Mouse (Mus musculus) lung, embryonic 15.5 days (tissue): Measurements from ENCODE around the gene Mill2. TPM values are rescaled to one million over a fixed set of nuclear protein-coding genes. Genes with fewer than 3 reads are reported as not detected.

Experiments
- ATAC-seq: fragments of 200-750 bp; cut with Nextera tagmentation; 2 replicates; pipeline ENCODE4 v1.8.0; 2017; ENCODE audit warnings: moderate number of reproducible peaks, borderline replicate concordance; ENCODE audit not compliant: low FRiP score, low TSS enrichment; ENCODE audit errors: extremely low read depth
- H3K27ac ChIP-seq: fragments of 300-500 bp; sonication (generic); 2 replicates; pipeline ENCODE4 v1.5.1; 2015; ENCODE audit warnings: moderate library complexity, mild to moderate bottlenecking, inconsistent platforms
- H3K27me3 ChIP-seq: fragments of 300-500 bp; sonication (generic); 2 replicates; pipeline ENCODE4 v1.6.1; 2015; ENCODE audit warnings: inconsistent platforms
- H3K36me3 ChIP-seq: fragments of 300-500 bp; sonication (generic); 2 replicates; pipeline ENCODE4 v1.6.1; 2015; ENCODE audit warnings: inconsistent platforms
- H3K4me1 ChIP-seq: fragments of 300-500 bp; sonication (generic); 2 replicates; pipeline ENCODE4 v1.6.1; 2015; ENCODE audit warnings: inconsistent platforms
- H3K4me2 ChIP-seq: fragments of 300-500 bp; sonication (generic); 2 replicates; pipeline ENCODE4 v1.6.1; 2015; ENCODE audit warnings: inconsistent platforms, mild to moderate bottlenecking, moderate library complexity
- H3K4me3 ChIP-seq: fragments of 300-500 bp; sonication (generic); 2 replicates; pipeline ENCODE4 v1.5.1; 2015; ENCODE audit warnings: mild to moderate bottlenecking, inconsistent platforms
- H3K9ac ChIP-seq: fragments of 300-500 bp; sonication (generic); 2 replicates; pipeline ENCODE4 v1.6.1; 2015; ENCODE audit warnings: inconsistent platforms
- H3K9me3 ChIP-seq: fragments of 300-500 bp; sonication (generic); 2 replicates; pipeline ENCODE4 v1.6.1; 2016; ENCODE audit warnings: inconsistent platforms
- WGBS: fragments of 180-500 bp; shearing (Covaris S2); methylation state at CpG from one replicate; pipeline ENCODE4 v1.1.7; 2015; 5-methylcytosine and 5-hydroxymethylcytosine counted together
- polyA plus RNA-seq: library from polyadenylated mRNA; unstranded; fragments of >200 nt; fragmentation: Nextera tagmentation; extraction: Ambion mirVana; gene quantifications from 2 replicates; pipeline ENCODE4 v1.2.1, GENCODE M21; 2015

Mill2 gene
- polyA plus RNA-seq, 1 experiment from 2014 or later: 1.7 TPM

- Histone ChIP-seq H3K9ac (no peak overlapping the region), H3K36me3 (no peaks in the 10 kb centered on the region), H3K9me3 (no peaks in the 10 kb centered on the region), H3K4me1 (peaks cover 11% of the 10 kb centered on the region), H3K27ac (peak overlapping the region; percentile 47; the same call in 1 of the 2 replicates), H3K27me3 (no peaks in the 10 kb centered on the region), H3K4me2 (no peak overlapping the region), H3K4me3 (no peak overlapping the region)
- peak; percentile 79 for ATAC-seq
- 38% methylated on average over 9 of the region's 9 CpGs for WGBS
Measured at GRCm38 (mm10) chr7:18883991-18884744, 44.4 kb downstream of the Mill2 start.

DNA sequence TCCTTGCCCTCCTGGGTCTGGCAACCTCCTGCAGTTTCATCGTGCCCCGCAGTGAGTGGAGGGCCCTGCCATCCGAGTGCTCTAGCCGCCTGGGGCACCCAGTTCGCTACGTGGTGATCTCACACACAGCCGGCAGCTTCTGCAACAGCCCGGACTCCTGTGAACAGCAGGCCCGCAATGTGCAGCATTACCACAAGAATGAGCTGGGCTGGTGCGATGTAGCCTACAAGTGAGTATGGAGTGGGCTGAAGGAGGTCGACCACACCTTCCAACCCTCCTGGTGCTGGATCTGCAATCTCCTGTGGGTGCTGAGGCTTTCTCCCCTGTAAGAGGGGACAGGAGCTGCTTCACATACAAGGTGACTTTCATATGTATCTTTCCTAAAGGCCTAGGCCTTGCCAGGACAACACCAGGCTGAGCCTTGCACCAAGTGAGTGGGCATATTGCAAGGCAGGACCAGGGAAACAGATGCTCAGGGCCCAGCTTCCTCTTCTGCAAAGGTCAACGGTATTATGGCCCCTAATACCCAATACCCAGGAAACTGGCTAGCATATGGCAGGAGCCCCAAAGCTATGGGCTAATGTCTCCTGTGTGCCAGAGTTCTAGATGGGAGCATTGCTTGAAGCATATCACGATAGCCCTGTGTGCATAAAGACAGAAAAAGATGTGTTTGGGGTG is 45.1 kb downstream of the Mill2 start:
- H3K9ac ChIP-seq: no peak overlapping the region
- 35% methylated on average over 13 of the region's 13 CpGs for WGBS
- peak overlapping the region; percentile 47; the same call in 1 of the 2 replicates for H3K27ac ChIP-seq
- H3K4me2 ChIP-seq: no peak overlapping the region
- no peaks in the 10 kb centered on the region for H3K36me3 ChIP-seq
- no peaks in the 10 kb centered on the region for H3K27me3 ChIP-seq
- no peak overlapping the region for H3K4me3 ChIP-seq
- no peak for ATAC-seq
- no peaks in the 10 kb centered on the region for H3K9me3 ChIP-seq
- peaks cover 11% of the 10 kb centered on the region for H3K4me1 ChIP-seq

- no peaks in the 10 kb centered on the region for H3K27me3 ChIP-seq
- H3K4me2 ChIP-seq: no peak overlapping the region
- H3K27ac ChIP-seq: no peak overlapping the region
- no peak overlapping the region for H3K4me3 ChIP-seq
- H3K36me3 ChIP-seq: no peaks in the 10 kb centered on the region
- H3K9me3 ChIP-seq: no peaks in the 10 kb centered on the region
- H3K4me1 ChIP-seq: peaks cover 11% of the 10 kb centered on the region
- 95% methylated on average over 1 of the region's 1 CpGs for WGBS
- ATAC-seq: no peak
- H3K9ac ChIP-seq: no peak overlapping the region
Measured at GRCm38 (mm10) chr7:18886963-18887362, 47.2 kb downstream of the Mill2 start.

GRCm38 (mm10) chr7:18890848-18891247 is 51.1 kb downstream of the Mill2 start:
- Histone ChIP-seq H3K4me2 (no peak overlapping the region), H3K36me3 (no peaks in the 10 kb centered on the region), H3K9me3 (no peaks in the 10 kb centered on the region), H3K4me1 (peaks cover 21% of the 10 kb centered on the region), H3K27me3 (peaks cover 8% of the 10 kb centered on the region), H3K4me3 (no peak overlapping the region), H3K27ac (no peak overlapping the region), H3K9ac (no peak overlapping the region)
- no peak for ATAC-seq
- 85% methylated on average over 8 of the region's 8 CpGs for WGBS

DNA sequence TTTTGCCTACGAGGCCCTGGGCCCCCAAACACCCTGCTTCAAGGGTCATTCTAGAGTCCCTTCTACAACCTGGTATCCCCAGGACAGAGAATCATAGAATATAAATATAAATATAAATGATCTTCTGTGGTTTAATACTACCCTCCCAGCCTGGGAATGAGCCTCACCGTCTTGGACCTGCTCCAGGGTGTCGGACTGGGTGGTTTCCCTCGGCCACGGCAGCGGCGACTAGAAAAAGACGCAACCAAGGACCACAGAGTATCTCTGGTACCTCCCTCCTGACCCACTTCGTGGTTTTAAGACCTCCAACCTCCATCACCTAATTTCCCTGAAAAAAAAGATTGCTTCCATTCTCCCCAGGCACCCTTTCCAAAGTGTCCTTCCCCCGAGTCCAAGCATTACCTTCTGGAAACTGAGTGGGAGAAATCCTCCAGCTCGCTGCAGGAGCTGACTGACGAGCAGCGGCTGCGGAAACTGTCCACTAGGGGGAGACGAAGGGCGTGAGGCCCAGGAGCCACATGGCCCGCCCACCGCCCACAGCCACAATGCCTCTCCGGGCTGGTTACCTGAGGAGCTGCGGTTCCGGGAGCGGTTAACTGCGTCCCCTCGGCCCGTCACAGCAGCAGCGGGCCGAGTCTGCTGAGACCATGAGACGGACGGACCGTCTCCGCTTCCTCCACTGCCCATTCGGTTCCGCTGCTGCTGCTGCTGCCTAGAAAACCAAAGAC is 52.3 kb downstream of the Mill2 start:
- peak overlapping the region; percentile 41 for H3K9ac ChIP-seq
- 17% methylated on average over 33 of the region's 33 CpGs for WGBS
- ATAC-seq: peak; percentile 41; the same call in 1 of the 2 replicates
- no peaks in the 10 kb centered on the region for H3K9me3 ChIP-seq
- no peak overlapping the region for H3K27ac ChIP-seq
- no peaks in the 10 kb centered on the region for H3K36me3 ChIP-seq
- H3K27me3 ChIP-seq: peaks cover 8% of the 10 kb centered on the region
- peak overlapping the region; percentile 86 for H3K4me2 ChIP-seq
- peak overlapping the region; percentile 38 for H3K4me3 ChIP-seq
- peaks cover 21% of the 10 kb centered on the region for H3K4me1 ChIP-seq

GRCm38 (mm10) chr7:18893009-18893408 is 53.2 kb downstream of the Mill2 start:
- Histone ChIP-seq H3K4me1 (peaks cover 21% of the 10 kb centered on the region), H3K36me3 (0 out of 2 replicates have a peak, but pooled peaks cover 3% of the 10 kb centered on the region), H3K27me3 (peaks cover 8% of the 10 kb centered on the region), H3K9me3 (no peaks in the 10 kb centered on the region), H3K9ac (no peak overlapping the region), H3K27ac (no peak overlapping the region), H3K4me2 (peak overlapping the region; percentile 86), H3K4me3 (peak overlapping the region; percentile 38; the same call in 1 of the 2 replicates)
- 33% methylated on average over 20 of the region's 27 CpGs for whole genome bisulfite sequencing
- 0 out of 2 replicates have a peak, but pooled peaks have one; percentile 6 for ATAC-seq

DNA sequence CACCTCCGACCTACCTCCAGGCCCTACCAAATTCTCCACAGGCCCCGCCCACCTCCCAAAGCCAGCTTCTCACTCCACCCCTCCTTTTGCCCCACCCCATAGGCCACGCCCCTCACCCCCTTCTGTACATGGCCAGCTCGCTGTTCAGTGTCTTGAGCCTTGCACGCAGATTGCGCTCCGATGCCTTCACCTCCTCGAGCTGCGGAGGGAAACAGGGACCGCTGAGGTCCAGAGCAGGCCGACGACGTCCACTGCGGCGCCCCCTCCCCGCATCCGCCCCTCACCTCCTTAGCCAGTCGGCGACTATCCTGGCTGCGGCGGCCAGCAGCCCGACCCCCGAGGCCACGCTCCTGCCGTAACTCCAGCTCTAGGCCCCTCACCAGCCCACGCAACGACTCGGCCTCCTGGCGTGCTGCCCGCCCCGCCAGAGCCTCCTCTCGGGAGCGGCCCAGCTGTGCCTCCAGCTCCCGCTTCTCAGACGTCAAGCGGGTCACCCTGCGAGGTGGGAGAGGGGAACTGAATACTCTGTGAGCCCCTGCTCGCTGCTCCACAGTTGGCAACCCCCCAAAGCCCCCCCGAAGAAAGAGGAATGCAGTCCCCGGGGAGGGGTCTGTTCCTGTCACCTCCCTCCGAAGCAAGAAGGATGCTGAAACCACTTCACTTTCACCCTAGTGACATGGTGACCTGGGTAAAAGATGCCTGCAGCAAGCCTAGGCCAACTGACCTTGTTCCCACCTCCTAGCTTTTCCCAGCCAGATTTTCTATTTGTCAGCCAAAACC is 54.1 kb downstream of the Mill2 start:
- peak; percentile 60 for ATAC-seq
- Histone ChIP-seq H3K36me3 (peaks cover 3% of the 10 kb centered on the region; the same call in 1 of the 2 replicates), H3K9ac (peak overlapping the region; percentile 43), H3K4me3 (peak overlapping the region; percentile 38), H3K27me3 (peaks cover 8% of the 10 kb centered on the region), H3K27ac (no peak overlapping the region), H3K4me2 (peak overlapping the region; percentile 86), H3K4me1 (peaks cover 21% of the 10 kb centered on the region), H3K9me3 (no peaks in the 10 kb centered on the region)
- WGBS: 3% methylated on average over 41 of the region's 41 CpGs

- Histone ChIP-seq H3K4me1 (peaks cover 27% of the 10 kb centered on the region), H3K9me3 (no peaks in the 10 kb centered on the region), H3K27me3 (peaks cover 8% of the 10 kb centered on the region), H3K9ac (no peak overlapping the region), H3K4me3 (no peak overlapping the region), H3K4me2 (no peak overlapping the region), H3K27ac (no peak overlapping the region), H3K36me3 (peaks cover 11% of the 10 kb centered on the region; the same call in 1 of the 2 replicates)
- ATAC-seq: no peak
- WGBS: 47% methylated on average over 5 of the region's 5 CpGs
Measured at GRCm38 (mm10) chr7:18896536-18896935, 56.8 kb downstream of the Mill2 start.

- H3K9ac ChIP-seq: no peak overlapping the region
- no peak overlapping the region for H3K4me3 ChIP-seq
Measured at GRCm38 (mm10) chr7:18900513-18900912, 60.7 kb downstream of the Mill2 start.

GRCm38 (mm10) chr7:18902486-18902885 is 62.7 kb downstream of the Mill2 start:
- Histone ChIP-seq H3K4me2 (no peak overlapping the region), H3K4me3 (no peak overlapping the region), H3K9ac (no peak overlapping the region), H3K36me3 (peaks cover 18% of the 10 kb centered on the region; the same call in 1 of the 2 replicates), H3K4me1 (0 out of 2 replicates have a peak, but pooled peaks cover 6% of the 10 kb centered on the region), H3K27ac (no peak overlapping the region), H3K9me3 (no peaks in the 10 kb centered on the region), H3K27me3 (no peaks in the 10 kb centered on the region)
- no peak for ATAC-seq
- WGBS: 57% methylated on average over 3 of the region's 3 CpGs

More at GRCm38 (mm10) chr7:18900513-18900912, 60.7 kb downstream of the Mill2 start:
- 54% methylated on average over 2 of the region's 2 CpGs for WGBS
- Histone ChIP-seq H3K4me2 (no peak overlapping the region), H3K9me3 (no peaks in the 10 kb centered on the region), H3K27me3 (no peaks in the 10 kb centered on the region), H3K4me1 (0 out of 2 replicates have a peak, but pooled peaks cover 6% of the 10 kb centered on the region), H3K36me3 (peaks cover 18% of the 10 kb centered on the region; the same call in 1 of the 2 replicates), H3K27ac (0 out of 2 replicates have a peak overlapping the region, but pooled peaks have one; percentile 7)
- peak; percentile 35; the same call in 1 of the 2 replicates for ATAC-seq

DNA sequence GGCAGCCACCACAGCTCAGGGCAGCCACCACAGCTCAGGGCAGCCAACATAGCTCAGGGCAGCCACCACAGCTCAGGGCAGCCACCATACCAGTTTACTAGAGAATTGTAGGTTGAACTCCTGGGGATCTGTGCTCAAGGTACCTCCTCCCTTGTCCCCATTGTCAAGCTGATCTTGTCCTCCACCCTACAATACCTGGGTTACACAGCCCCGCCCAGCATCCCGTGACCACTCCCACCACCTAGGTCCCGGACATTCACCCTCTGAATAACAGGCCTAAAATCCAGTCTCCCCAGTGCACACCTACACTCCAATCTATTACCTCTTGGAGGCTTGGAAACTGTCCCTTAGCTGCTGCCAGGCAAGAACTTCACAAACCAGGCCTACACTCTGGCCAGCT is 65.2 kb downstream of the Mill2 start:
- peaks cover 18% of the 10 kb centered on the region for H3K4me1 ChIP-seq
- no peak for ATAC-seq
- 0 out of 2 replicates have a peak, but pooled peaks cover 7% of the 10 kb centered on the region for H3K36me3 ChIP-seq
- H3K27me3 ChIP-seq: no peaks in the 10 kb centered on the region
- no peak overlapping the region for H3K9ac ChIP-seq
- 76% methylated on average over 3 of the region's 3 CpGs for WGBS
- no peak overlapping the region for H3K27ac ChIP-seq
- H3K9me3 ChIP-seq: no peaks in the 10 kb centered on the region
- no peak overlapping the region for H3K4me3 ChIP-seq
- H3K4me2 ChIP-seq: no peak overlapping the region
